Mouse (Mus musculus) brain, embryonic 18.5 days (tissue): ENCODE measurements around the gene Gm10271.

Source experiments
- DNase-seq: peaks from one replicate; pipeline ENCODE4 v3.0.0-alpha.2; 2012; ENCODE audit warnings: low read depth, low spot score

The Gm10271 gene

DNA sequence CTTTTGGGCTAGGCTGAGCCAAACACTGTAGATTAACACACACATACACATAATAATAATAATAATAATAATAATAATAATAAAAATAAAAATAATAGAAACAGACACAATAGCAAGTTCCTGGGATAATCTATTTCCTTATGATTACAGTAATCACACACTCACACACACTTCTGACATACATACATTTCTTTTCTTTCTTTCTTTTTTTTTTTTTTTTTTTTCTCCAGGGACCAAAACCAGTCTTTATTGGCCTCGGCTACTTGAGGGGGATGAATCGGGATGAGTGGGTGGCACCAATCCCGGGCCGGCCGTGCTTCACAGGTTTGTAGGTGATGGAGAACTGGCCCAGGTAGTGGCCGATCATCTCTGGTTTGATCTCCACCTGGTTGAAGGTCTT, at the start of gene Gm10271:
Gm10271 (minus strand) TSS at position 101 of the 400 bp plus-strand sequence.
- no peak for DNase-seq

DNA sequence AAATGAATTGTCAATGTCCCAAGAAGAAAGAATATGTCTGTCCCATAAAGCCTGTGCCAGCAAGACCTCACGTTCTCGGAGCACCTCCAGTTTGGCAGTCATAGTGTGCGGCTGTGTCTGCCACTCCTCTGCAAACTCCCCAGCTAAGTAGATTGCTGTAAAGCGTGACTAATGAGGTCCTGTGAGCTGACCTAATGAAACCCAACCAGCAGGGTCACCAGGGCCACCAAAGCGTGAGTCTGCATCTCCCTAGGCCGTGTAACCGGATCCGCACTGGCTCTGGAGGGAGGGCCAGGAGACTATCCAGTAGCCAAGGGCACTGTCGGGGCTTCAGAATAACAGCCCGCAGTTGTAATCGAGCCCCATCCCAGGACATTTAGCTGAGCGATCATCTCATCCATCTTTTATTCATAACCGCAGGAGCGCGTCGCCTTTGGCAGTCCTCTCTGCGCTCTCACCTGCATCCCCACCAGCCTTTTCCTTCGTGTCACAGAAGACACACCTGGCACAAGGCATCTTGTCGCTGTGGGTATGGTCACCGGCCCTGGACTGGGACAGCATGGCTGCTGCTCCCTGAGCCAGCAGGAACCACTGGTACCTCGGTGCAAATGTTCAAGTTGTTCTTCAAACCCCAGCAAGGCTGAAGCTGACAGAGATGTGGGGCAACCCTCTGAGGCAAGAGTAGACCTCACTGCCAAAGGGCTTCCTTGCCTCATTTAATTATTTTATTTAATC, 48.8 kb upstream of the Gm10271 start:
- DNase-seq = no peak

DNA sequence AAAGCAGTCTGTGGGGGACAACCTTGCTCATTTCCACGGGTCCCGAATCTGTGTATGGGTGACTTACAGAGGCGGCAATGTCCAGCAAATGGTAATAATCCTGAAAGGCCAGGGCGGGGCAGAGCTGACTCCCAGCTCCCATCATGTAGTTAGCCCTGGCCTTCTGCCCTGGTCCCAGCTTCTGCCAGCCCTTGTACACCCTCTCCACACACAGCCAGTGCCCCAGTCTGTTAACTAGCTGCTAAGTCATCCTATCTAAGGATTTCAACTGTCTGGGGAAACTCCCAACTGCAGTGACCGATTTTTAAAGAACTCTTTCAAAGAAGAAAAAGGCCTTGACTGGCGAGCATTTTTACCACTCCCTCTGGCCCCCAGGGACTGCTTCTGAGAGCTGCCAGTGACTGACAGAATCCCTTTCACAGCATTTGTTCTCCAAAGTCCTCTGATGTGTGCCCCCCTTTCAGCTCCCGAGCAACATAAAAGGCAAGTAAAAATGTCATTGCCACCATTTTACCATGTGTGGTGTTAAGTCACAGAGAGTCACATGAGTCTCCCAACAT, 46.0 kb upstream of the Gm10271 start:
- no peak for DNase-seq

DNA sequence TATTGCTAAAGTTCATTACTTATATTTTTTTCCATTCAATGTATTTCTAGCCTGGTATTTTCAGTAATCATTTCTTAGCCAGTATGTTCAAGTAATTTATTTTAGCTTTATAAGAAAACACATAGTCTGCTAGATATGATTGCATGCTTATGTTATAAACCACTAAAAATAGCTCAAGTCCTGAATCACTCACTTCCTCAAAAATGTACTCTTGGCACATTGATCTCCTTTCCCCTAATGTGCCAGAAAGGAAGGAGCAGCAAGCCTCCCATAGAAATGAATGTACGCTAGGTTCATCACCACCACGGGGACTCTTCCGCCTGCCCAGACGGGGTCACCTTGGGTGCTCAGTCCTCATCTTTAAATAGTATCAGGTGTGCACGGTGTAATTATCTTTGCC, 42.2 kb upstream of the Gm10271 start:
- DNase-seq = no peak

DNA sequence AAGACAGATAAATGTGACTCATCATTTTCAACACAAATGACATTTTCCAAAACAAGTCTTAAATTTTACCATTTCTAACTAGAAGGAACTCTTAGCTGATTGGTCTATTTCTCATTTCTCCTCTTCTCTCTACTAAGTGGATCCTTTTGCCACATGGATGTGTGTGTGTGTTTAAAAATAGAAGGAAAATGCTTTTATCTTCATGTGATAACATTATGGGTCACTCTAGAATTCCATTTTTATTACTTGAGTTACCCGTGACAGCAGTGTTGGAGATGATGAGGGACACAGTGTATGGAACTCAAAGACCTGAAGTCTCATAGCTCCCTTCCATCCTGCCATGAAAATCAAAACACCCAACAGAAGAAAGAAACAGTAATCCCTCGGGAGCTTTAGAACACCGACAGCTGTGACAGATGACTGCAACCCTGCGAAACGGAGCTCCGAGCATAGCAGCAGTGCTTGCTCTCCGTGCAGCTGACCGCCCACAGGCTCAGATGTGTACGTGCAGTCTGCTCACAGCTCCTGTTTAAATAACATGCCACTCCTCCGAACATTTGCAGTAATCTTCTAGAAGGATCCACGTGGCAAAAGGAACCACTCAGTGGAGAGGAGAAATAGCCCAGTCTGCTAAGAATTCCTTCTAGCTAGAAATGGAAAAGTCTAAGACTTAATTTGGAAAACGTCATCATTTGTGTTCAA, 41.4 kb upstream of the Gm10271 start:
- DNase-seq = no peak

DNA sequence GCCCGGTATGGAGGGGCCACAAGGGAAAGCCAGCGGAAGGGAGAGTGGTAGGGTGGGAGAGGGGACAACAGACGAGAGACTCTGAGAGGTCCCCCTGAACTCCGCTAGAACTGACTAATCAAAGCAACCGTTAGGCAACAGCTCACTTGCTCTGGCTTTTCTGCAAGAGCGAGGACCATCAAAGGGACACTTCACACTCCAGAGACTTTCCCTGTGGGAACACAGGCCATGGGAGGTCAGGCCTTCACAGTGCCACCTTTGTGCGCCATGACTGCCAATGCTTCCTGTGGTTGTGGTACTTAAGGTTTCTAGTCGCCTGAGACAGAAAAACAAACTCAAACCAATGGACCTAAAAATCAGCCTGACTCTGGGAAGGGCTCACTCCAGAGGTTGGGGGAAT, 38.6 kb upstream of the Gm10271 start:
- no peak for DNase-seq

DNA sequence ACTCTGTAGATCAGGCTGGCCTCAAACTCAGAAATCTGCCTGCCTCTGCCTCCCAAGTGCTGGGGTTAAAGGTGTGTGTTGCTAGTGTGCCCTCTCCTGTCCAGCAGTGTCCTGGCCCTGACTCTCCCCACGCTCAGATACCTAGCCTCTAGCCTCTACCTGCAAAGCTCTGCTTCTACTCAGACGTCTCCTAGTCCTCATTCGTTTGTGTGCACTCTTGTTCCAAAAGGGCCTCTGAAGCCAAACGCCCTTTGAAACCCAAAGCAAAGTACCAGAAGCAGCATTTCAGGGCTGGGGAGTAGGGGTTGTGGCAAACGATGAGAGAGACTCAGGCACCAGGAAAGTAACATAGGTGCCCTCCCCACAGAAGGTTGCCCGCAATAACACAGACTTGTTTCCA, 37.3 kb upstream of the Gm10271 start:
- no peak for DNase-seq

DNA sequence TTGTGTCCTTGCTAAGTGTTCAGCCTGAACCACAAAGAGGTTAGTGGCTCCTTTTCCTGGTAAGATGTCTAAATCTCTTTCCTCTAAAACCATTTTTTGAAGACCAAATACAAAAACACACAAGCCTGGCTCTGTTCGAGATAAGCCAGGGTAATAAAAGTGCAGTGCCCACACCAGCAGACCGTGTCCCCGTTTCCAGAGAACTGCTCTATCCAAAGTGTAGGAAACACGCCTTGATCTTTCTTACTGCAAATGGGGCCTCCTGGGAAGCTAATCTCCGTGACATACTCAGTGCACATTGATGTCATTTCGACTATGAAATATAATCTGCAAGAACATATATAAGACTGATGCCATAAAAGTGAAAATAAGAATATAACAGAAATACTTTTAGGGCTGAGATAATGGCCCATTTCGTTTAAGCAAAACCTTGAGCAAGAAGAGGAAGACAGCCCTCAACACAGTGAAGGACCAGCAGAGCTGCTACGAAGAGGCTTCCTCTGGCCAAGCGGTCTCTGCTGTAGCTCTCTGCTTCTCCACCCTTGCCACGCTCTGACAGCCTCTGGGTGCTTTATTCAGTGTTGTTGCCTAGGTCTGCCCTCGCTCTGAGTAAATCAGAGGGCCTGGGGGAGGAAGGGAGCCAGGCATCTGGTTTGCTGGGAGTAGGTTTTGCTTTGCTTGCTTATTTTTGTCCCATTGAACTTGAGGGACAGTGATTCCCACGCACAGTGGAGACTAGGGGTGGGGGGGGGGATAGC, 33.5 kb upstream of the Gm10271 start:
- DNase-seq = no peak

DNA sequence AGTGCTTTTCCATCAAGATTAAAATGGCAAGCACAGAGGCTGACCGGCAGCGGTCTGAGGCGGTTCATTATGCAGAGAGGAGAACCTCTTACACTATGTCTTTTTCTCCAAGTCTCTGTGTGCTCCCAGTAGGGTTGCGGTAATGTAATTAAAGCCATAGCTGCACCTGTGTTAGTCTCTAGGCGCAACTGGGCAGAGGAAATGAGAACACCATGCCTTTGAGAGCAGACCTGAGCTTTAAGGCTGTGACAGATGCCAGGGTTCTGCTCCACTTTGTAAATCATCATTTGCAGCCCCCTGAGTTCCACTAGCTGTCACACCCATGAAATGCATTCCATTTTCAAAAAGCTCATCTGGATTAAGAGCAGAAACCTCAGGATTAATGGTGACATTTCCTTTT, 32.3 kb upstream of the Gm10271 start:
- DNase-seq = no peak

DNA sequence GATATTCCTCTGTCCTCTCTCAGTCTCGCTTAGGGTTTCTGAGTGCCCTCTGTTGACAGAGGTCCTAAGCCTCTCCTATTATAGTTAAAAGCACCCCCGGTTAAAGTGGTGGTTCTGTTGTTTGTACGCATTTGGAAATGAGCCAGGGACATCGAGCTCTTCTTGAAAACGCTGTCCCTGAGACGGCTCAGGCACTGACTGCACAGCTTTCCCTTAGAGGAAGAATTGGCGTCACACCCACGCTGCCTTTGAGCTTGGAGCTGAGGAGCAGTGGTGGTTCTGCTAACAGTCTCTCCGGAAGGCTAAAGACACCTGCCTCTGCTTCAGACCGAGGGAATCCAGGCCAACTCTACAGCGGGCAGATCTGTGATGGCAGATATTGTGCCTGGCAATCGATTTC, 28.6 kb upstream of the Gm10271 start:
- DNase-seq = no peak

DNA sequence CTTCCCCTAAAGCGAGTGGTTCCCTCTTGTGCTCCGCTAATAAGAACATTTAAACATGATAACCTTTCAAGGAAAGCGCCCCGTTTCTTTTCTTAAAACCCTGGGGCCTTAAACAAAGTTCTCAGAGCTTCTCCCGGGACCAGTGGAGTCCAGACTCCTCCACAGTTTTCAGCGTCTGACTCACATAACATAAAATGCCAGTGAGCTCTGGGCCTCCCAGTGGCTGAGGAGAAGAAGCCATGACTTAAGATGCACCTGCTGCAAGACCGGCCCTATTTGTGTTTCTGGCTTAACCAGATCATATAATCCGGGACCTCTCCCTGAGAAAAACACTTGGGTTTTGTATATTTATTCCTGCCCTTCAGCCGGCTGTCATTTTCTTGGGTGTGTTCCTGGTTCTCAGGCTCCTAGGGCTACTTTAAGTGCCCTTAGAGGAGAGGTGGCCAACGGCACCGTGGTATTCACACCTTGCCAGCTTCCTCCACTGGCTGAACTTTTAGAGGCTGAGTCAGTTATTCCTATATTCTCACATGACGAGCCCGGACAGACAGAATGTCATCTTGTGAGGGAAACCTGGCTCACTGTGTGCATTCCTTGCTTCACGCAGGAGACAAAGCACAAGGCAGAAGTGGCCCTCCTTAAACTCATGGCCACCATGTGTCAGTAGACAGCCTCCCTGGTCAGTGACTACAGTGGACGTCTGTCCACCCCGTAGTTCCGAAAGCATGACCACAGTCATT, 26.5 kb upstream of the Gm10271 start:
- DNase-seq = no peak

DNA sequence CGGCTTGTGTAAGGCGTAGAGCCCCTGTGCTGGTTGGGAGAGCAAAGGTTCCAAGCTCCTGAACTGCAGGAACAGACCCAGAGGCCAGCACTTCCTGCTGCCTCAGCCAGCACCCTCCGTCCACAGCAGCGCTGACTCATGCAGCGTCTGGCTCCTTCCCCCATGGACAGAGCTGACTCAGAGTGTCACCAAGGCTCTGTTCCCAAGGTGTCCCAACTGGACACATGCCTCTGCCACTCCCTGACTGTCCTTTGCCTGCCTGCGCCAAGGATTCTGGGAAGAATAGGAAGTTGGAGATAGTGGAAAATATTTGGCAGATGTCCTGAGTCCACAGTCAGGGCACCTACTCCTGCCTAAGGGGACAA, 23.8 kb upstream of the Gm10271 start:
- DNase-seq = no peak

DNA sequence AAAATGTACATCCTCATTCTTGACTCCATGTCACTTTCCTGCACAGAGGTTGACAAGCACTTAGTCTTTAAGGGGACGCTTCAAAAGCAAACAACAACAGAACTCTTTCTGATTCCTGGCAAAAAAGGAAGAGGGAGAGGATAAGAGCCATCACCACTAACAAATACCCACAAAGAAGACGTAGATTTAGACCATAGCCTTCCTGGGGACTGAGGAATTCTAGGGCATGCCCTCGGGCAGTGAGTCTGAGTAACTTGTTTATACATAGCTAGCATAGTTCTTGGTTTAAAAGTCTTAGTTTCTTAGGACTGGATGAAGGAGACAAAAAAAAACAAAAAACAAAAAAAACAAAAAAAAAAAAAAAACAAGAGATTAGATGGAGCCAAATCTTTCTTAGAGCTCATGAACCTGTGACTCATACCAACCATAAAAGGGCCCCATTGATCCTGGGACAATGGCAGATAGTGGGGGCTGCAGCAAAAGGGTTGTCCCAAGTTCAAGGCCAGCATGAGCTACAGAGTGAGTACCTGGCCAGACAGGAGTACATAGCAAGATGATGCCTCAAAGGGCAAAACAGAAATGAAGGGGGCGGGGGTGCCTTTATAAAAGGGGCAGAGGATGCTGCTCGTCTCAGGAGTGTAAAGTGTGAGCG, 23.3 kb upstream of the Gm10271 start:
- DNase-seq = no peak

DNA sequence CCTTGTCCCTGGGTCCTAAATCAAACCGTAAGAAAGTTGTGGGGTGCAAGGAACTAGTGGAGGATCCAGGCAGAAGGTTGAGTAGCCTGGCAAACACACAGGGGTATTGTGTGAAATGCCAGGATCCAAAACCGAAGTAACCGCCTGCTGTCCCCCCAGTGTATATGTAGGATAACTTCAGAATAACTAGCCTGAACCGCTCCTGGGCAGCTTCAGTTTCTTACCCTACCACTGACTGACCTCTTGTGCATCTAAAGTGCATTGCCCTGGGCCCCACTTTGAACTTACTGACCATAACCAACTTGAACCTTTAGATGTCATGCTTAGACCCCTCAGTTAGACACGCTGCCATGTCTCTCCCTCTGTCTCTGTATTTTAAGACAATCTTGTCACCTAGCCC, 22.8 kb upstream of the Gm10271 start:
- DNase-seq = no peak

DNA sequence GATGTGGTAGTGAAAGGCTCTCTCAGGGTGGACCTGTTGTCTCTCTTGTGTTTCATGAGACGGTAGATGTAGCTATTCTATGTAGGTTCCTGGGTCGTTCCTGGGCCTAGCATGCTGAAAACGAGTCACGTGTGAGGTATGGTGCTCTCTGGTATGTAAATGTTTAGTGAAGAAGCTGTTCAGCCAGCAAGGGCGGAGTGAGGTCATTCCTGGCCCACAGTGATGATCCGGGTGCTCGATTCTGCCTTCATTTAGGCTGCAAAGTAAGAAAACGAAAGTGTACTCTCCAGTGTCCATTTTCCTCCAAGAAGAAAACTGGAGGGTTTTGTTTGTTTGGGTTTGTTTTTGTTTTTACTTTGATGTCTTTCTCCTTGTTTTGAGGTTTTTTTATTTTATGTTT, 21.6 kb upstream of the Gm10271 start:
- DNase-seq = no peak

DNA sequence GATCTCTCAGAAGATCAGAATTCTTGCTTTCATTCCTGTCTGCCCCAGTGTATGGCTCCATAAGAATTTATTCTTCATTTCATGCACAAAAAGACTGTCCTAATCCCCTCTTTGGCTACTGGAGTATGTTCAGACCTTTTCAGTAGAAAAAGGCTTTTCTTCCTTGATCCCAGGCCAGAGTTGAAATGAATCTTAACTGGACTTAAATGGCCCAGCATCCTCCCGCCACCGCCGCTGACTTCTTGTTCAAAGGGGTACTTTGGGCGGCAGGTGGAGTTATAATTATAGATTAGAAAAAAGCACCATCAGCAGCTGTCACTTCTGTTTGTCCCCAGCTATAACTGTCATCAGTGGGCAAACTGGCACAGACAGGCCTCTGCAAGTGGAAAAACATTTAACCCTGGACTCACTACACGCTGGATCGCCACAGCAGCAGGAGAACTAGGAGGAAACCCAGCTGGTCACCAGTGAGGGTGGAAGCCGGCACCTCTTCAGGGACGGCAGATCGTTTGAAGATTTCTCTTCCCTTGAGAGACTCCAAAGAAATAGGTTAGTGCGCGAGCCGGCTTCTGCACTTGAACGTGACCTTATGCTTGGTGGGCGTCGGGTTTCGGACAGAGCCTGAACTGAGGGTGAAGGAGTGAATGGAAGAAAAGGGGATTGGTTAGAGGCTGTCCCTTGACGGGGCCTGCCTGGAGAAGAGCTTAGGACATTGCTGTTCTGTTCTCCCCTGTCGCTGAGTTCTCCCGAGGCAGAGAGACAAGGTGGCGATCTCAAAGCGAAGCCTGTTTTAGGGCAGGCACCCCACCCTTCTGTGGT, 14.1 kb upstream of the Gm10271 start, which contains the start of gene Best3:
Best3 (plus strand) TSS at position 51 of the 819 bp plus-strand sequence.
- DNase-seq = no peak

DNA sequence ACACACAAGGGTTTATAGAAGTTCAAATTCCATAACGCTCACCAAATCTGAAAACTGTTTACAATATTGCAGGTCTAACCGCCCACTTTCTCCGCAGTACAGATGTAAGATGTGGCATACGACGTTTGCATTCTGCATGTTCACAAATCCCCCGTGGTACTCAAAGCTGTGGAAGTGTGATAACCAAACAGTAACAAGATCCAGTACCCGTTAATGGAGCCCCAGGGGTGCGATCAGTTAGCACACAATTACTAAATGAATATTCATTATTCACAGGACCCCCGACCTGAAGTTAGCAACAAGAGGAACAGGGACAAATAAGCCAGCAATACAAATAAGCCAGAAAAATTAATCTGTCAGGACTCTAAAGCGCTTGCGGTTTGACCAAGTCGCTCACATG, 12.4 kb upstream of the Gm10271 start:
- no peak for DNase-seq

DNA sequence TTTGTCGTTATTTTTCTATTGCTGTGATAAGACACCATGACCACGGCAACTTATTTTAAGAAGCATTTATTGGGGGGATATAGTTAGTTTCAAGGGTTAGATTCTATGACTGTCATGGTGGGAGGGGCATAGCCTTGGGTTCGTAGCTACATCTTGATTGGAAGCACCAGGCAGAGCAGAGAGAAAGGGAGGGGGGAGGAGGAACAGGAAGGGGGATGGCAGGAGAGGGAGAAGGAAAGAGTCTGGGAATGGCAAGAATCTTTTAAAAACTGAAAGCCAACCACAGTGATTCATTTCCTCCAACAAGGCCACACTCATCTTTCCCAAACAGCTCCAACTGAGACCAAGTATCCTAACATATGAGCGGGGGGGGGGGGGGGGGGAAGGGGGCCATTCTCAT, 10.1 kb upstream of the Gm10271 start:
- no peak for DNase-seq

DNA sequence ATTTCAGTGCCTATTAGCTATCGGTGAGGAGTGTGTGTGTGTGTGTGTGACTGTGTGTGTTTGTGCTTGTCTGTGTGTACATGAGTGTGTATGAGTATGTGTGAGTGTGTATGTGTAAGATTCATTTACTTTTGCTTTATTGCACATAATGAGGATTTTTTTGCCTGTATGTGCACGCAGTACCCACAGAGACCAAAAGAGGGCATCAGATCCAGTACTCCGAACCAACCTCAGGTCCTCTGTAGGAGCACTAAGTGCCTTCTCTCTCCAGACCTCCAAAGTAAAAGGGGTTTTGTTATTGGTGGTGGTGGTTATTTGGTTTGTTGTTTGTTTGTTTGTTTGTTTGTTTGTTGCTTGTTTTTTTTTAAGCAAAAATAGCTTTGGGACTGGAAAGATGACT, 8.5 kb upstream of the Gm10271 start:
- DNase-seq = no peak

DNA sequence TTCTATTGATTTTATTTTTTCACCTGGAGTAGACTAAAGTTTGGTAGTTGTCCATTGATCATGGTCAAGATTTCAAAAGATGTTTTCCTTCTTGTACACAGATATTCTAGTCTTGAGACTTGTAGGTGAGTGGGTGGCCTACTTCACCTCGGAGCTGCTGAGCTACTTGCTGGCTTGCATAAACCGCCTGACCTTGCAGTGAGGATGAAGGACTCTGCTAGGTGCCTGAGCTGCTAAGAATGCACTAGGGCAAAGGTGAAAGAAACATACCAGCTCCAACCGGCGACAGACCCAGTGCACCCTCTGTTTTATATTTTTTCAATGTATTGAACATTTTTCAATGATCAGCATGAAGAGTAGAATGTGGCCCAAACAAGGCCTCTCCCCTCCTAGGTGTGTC, 7.9 kb upstream of the Gm10271 start:
- no peak for DNase-seq
